Mouse (Mus musculus): ENCODE measurements around the gene 4930590J08Rik. TPM values are rescaled to one million over a fixed set of nuclear protein-coding genes. Genes with fewer than 3 reads are reported as not detected.

The 4930590J08Rik gene
- polyA plus RNA-seq, 1 experiment from 2014 or later, result 0.68 TPM

Other genes starting within 250 kb of the 4930590J08Rik start
- gene Slc6a6, start 218.8 kb upstream of the 4930590J08Rik start, polyA plus RNA-seq (2014; fragmentation: Nextera tagmentation; extraction: Ambion mirVana), result 44.2 and 49.3 TPM in 2 replicates
- gene Grip2, start 75.6 kb upstream of the 4930590J08Rik start, polyA plus RNA-seq (2014; fragmentation: Nextera tagmentation; extraction: Ambion mirVana), result 0.52 and 0.55 TPM in 2 replicates
- 41.4 and 47.7 TPM in 2 replicates for gene Ccdc174, start 24.8 kb upstream of the 4930590J08Rik start, polyA plus RNA-seq (2014; fragmentation: Nextera tagmentation; extraction: Ambion mirVana)
- gene Fgd5, start 76.1 kb downstream of the 4930590J08Rik start, polyA plus RNA-seq (2014; fragmentation: Nextera tagmentation; extraction: Ambion mirVana), result 6.3 and 6.6 TPM in 2 replicates
- 30.3 and 38.5 TPM in 2 replicates for gene Nr2c2, start 188.6 kb downstream of the 4930590J08Rik start, polyA plus RNA-seq (2014; fragmentation: Nextera tagmentation; extraction: Ambion mirVana)